Mouse (Mus musculus) right cerebral cortex, adult 18-20 months (tissue): ENCODE data around the gene Gpx4.
A peak's percentile ranks its signal among the peaks of the same experiment; 100 is the strongest.

Source experiments
- DNase-seq: peaks from one replicate; pipeline ENCODE4 v3.0.0; 2022; ENCODE audit warnings: mixed read lengths

The Gpx4 gene

DNA sequence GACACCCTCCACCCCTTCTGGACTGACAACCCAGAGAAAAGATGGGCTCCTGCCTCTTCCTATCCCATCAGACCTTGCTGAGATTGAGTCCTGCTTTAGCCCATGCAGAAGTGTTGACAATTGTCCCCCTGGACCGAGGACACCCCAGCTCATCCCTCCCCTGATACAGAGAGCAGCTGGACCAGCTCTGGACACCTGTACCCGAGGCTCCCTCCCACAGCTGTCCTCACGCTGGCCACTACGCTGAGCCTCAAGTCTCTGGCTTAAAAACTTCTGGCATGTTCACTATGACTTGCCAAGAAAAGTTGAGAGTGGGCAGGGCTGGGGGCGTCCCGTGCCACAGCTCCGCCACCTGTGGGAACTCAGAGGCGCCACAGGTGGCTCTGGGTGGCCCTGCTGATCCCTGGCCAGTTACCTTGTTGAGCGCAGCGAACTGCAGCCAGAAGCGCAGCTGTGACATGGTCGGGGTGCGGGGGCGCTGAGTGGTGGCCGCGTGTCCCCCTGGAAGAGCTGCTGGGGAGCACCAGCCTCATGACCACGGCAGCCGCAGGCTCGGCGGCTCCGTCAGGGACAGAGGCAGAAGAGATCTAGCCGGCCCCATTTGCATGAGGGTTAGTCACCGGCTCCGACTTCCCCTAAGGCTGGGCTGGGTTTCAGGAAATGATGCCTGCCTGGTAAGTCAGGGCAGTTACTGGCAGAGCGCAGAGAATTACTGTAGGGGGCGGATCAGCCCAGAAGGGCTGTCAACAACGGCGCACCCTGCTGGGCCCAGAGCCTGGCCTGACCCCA is 28.0 kb downstream of the Gpx4 start:
- peak; percentile 67 for DNase-seq

GRCm38 (mm10) chr10:80075924-80076323 is 29.0 kb downstream of the Gpx4 start:
- no peak for DNase-seq

DNA sequence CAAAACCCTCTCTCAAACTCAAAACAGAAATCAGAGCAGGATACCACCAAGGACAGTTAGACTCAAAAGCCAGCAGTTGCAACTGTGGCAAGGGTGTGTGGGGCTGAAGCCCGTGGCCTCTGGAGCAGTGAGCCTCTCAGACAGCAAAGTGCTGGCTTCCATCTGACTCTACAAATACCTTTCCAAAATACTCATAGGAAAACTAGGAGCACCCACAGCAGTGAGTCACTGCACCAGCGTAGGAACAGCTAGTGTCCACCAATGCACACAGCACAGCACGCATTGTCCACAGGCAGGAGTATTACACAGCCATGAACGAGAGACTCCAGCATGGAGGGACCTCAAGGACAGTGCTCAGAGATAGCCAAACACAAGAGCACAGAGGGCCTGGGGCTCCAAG is 29.4 kb downstream of the Gpx4 start:
- no peak for DNase-seq

DNA sequence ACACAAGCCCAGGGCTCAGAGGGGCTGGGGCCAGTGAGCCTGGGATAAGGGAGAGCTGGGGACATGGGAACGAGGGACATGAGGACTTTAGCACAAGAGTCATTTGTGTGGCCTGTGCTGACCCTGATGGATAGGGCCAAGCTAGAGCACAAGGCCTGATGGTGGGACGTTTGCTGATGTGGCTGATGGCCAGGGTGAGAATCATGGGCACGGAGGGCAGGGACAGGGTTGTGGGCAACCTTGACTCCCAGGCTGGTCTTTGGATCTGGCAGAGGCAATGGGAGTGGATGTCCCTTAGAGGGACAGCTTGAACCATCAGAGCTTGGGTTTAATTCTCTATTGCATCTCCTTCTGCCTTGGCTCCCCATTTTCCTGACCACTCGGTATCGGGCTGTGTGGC is 30.3 kb downstream of the Gpx4 start:
- no peak for DNase-seq

GRCm38 (mm10) chr10:80078366-80078765 is 31.4 kb downstream of the Gpx4 start:
- DNase-seq: no peak

DNA sequence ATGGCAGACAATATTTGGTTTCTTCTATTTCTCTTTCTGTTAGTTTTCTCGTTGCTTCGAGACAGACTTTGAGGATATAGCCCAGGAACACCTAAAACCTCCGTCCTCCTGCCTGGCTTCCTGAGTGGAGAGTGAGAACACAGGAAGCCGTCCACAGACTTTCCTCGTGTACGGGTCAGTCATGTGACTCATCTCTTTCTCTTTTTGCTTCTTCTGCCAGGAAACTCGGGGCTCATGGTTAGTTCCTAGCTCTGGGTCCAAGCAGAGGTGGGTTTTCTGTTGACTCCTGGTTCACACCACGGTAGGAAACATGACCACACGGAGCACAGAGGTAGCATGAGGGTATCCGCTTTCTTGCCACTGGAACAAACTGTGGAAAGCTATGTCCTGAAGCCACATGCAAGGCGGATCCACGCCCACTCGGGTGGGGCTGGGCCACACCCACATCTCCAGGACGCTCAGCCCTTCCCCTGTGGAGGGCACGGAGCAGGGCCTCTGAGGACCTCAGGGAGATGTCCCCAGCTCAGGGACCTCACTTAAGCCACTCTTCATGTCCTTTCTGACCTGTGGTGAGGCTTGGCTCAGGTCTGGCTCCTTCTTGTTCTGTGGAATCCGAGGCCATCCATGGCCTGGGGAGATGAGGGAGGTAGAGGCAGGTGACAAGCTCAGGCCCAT is 33.6 kb downstream of the Gpx4 start:
- DNase-seq: no peak

GRCm38 (mm10) chr10:80081075-80081474 is 34.1 kb downstream of the Gpx4 start:
- no peak for DNase-seq

DNA sequence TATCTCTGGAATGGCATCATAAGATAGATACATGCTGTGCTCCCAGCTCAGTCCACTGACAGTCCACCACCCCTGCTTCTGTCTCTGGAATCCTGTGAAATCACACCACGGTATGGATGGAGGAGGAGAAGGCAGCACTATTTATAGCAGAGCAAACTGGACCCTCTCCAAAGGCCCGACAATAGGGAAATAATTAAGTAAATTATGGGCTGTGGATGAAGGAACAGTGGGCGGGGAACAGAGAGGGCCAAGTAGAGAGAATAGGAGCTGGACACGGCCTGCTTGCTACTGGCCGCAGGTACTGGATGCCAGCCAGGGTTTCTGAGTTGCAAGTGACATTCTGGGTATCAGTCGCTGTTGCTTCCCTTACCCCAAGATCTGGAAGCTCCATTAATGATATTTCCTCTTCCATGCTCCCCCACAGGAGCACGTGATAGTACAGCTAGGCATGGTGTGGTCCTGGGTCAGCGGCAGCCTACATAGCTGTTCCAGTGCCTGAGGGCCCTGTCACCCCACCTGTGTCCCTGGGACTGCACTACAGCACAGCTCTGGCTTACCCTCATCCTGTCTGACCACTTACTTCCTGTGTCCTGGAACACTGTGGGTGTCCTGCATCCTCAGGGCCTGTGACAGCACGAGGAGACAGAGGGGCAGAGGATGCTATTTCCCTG is 38.0 kb downstream of the Gpx4 start:
- peak; percentile 31 for DNase-seq

DNA sequence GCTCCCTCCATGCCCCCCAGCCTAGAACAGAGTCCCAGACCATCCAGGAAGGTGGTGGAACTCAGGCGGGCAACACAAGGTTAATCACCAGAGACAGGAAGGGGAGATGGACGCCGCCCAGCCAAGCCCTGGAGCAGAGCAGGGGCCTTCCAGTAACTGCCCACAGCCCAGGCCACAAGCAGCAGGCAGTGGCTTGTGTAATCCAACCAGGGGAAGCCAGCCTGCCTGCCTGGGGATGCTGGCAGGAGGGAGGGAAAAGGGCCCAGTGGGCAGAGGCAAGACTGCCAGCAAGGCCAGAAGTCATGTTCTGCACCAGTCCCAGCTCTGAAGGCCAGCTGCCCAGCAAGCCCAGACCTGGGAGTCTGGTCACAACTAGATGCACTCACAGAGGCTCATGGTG is 39.9 kb downstream of the Gpx4 start:
- DNase-seq: no peak

GRCm38 (mm10) chr10:80087483-80087882 is 40.5 kb downstream of the Gpx4 start:
- no peak for DNase-seq

DNA sequence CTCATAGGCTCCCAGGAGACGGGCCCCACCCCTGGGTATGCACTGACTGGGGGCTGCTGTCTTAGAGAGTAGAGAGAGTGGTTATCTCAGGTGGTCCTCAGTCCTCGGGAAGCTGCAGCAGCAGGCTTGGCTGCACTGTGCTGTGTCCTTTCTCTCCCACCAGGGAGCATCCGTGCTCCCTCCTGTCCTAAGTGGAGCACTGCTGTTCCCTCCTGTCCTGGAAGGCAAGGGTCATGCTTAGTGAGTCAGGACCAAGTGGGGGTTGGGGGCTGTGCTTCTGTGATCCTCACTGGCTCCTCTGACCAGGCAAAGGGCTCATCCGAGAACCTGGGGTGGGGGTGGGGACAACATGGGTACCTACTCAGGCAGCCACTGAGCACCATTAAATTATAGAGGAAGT is 42.2 kb downstream of the Gpx4 start:
- DNase-seq: no peak

DNA sequence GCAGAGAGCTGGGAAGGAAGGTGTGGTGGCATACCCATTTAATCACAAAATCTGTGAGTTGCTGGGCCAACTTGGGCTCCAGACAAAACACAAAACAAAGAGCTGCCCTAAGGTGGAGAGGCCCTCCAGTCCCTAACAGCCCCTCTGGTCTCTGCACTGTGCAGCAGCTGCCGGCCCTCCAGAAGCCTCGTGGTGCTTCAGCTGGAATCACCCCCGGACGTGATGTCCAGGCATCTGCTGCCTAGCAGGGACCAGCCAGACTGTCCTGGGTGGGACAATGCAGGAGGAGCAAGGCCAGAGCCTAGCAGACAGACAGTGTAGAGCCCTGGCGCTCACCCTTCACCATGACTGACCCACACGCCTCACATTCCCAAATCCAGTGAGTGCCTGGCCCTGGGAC is 44.6 kb downstream of the Gpx4 start:
- DNase-seq: no peak

DNA sequence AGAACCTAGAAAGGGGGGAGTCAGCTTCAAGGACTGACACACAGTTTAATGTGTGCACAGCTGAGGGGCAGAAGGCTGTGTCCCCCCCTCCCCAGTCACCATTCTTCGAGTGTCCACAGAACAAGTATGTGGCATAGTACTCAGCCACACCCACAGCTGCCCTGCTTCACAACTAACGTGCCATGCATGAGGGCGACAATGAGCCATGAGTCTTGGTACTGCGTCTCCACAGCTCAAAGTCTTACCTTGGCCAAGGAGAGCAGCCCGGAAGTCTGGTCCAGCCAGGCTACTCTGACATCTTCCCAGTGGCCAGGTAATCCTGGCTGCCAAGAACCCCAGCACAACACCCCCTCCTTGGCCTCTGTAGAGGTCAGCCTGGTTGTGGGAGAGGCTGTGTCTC is 45.7 kb downstream of the Gpx4 start:
- no peak for DNase-seq

- no peak for DNase-seq
Observed at GRCm38 (mm10) chr10:80094085-80094484, 47.1 kb downstream of the Gpx4 start.

DNA sequence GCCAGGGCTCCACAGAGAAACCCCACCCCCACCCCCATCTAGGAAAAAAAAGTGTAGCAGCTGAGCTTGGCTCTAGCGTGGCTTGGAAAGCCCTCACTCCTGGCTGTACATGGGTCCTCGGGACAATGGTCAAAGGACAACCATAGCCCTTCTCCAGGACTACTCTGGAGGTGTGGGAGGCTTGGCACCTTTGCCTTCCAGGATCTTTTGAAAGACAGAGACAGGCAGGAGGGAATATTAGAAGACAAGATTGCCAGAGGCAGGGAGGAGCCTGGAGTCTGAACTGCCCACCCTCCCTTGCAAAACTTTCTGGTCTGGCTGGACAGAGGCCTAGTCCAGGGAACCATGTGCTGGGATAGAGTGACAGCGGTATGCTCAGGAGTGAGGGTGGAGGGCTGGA is 47.7 kb downstream of the Gpx4 start:
- no peak for DNase-seq

GRCm38 (mm10) chr10:80095547-80095946 is 48.6 kb downstream of the Gpx4 start:
- DNase-seq: no peak

GRCm38 (mm10) chr10:80097275-80097674 is 50.3 kb downstream of the Gpx4 start:
- DNase-seq: no peak

DNA sequence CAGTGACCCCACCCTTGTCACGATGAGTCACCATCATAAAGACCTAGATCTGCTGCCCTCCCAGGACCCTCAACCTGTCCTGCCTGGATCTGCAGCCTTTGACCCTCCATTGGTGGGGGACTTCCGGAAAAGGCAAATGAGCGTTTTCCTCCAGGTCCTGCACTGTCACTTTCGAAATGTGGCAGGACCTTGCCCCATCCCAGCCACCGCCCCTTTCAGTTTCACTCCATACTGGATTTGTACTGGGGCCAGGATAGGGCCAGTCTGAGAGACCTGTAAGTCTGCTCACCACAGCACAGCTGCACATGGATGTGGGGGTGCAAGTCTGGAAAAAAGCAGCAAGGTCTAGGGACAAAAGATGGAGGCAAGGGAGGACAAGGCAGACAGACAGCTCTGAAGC is 51.7 kb downstream of the Gpx4 start:
- DNase-seq: no peak

DNA sequence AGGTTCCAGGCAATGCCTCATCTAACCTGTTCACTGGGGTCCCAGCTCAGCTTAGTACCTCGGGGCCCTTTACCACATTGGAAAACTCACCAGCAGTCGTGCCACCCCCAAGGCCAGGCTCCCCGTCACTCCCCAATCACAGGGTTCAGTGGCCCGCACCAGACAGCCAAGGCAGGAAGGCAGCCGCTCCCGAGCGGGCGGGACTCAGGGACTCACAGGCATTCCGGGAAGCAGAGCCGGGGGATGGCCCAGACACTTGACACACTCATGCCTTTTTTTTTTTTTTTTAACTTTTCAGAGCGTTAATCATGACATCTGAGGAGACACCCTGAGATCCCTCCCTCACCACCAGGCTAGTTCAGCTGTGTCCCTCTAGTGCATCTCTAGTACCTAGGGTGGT is 54.0 kb downstream of the Gpx4 start:
- no peak for DNase-seq

DNA sequence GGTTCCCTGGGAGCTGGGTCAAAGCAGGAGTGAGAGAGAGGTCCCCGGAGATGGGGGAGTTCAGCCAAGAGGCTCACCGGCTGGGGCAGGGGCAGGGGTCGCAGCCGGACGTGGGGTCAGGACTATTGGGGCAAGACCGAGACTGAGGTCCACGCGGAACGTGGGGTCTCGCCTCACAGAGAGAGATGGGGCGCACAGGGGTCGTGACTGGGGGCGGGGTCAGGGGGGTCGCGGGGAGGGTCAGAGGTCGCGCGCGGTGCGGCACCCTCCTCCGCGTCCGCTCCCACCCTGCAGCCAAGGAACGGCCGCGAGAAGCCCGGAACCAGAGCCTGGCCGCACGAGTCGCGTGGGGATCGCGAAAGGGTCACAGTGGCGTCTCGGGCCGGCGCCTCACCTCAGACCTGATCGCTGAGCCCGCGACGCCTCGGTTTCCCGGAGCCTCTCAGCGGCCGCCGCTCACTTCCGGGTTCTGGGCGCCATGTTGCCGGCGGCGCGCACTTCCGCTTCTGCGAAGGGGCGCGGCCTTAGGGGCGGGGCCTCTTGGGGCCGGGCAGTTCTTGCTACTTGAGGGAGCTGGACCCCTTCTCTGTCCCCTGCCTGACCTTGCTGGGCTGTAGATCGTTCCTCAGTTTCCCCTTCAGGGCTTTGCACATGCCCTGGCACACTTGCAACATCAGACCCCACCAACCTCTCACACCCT is 55.4 kb downstream of the Gpx4 start:
- DNase-seq: peak; percentile 85

DNA sequence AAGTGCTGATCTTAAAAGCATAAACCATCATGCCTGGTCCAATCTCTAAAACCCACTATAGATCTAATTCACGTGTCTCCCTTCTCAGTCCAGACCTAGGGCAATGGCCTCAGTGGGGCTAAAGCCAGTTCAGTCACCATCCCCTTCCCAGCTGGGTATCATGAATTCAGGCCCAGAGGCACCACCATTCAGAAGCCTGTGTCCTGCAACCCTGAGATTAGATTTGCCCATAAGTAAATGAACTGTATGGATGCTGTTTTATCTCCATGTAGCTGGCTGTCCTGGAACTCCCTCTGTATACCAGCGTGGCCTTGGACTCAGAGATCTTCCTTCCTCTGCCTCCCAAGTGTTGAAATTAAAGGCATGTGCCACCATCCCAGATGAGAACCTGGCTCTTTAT is 56.1 kb downstream of the Gpx4 start:
- no peak for DNase-seq

DNA sequence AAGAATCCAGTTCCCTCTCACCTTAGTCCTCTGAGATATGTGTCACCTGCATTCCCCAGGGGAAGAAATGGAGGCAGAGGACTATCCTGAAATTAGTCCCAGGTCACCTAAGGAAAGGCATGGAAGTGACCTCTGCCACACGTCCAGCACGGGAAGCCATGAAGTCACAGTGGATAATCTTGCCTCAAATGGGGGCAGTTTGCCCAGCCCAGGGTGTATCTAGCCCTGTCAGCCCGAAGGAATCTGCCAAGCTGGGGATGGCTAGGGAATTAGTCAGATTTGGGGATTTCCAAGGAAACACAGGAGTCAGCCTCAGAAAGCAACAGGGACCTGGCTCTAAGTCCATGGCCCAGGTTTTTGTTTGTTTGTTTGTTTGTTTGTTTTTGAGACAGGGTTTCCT is 57.2 kb downstream of the Gpx4 start:
- DNase-seq: no peak

- no peak for DNase-seq
Observed at GRCm38 (mm10) chr10:80105460-80105859, 58.5 kb downstream of the Gpx4 start, which contains the start of gene Sbno2. TSS of gene Sbno2 (minus strand) at chr10:80105571.
